ENCODE assay signal across 9 mouse cellular contexts in genomic region chr1:106583245-106584241, GRCm38 (mm10).
A peak's percentile ranks its signal among the peaks of the same experiment; 100 is the strongest.
DNase-seq lines count a peak whose midpoint lies in the region; ATAC-seq and TF ChIP-seq lines count a peak whose summit lies in the region.
"Had no signal": no experiment of that assay in that cellular context is flagged by ENCODE, and none has a peak within 500 bp of the region (broad histone marks: within the 10 kb centered on the region; RNA-seq: fewer than 3 reads in every experiment).

No protein-coding gene starts in this region.

- no peak overlapping the region for H3K9ac ChIP-seq in heart, embryonic 11.5 days (ENCODE audit: low read depth, low read length)
- no peak overlapping the region for H3K9ac ChIP-seq in kidney, embryonic 14.5 days (ENCODE audit: low read depth, low read length)
- H3K9ac ChIP-seq in midbrain, embryonic 13.5 days (replicated peaks): no peak overlapping the region

- no peaks in the 10 kb centered on the region for H3K36me3 ChIP-seq in heart, embryonic 11.5 days (ENCODE audit: control insufficient read depth, insufficient read depth, low read length)
- H3K36me3 ChIP-seq in kidney, embryonic 14.5 days (ENCODE audit: control insufficient read depth, insufficient read depth, low read length): no peaks in the 10 kb centered on the region
- no peaks in the 10 kb centered on the region for H3K36me3 ChIP-seq in midbrain, embryonic 13.5 days

- H3K4me2 ChIP-seq in heart, embryonic 11.5 days: no peak overlapping the region
- no peak overlapping the region for H3K4me2 ChIP-seq in kidney, embryonic 14.5 days (replicated peaks; ENCODE audit: low read depth, low read length)
- no peak overlapping the region for H3K4me2 ChIP-seq in midbrain, embryonic 13.5 days (replicated peaks)

- no peaks in the 10 kb centered on the region for H3K4me1 ChIP-seq in heart, embryonic 11.5 days (ENCODE audit: control insufficient read depth, insufficient read depth, low read length)
- H3K4me1 ChIP-seq in kidney, embryonic 14.5 days (ENCODE audit: control insufficient read depth, insufficient read depth, low read length): peaks cover 20% of the 10 kb centered on the region
- H3K4me1 ChIP-seq in midbrain, embryonic 13.5 days (replicated peaks): peaks cover 20% of the 10 kb centered on the region

- H3K27ac ChIP-seq in heart, embryonic 11.5 days (ENCODE audit: low read depth, low read length): no peak overlapping the region
- peak overlapping the region; percentile 67 for H3K27ac ChIP-seq in gastrocnemius, adult 2 months
- peak overlapping the region; percentile 81 for H3K27ac ChIP-seq in kidney, embryonic 14.5 days (ENCODE audit: low read depth, low read length)
- H3K27ac ChIP-seq in midbrain, embryonic 13.5 days: peak overlapping the region; percentile 61

- no peak for TF ChIP-seq CTCF in gastrocnemius, adult 2 months (IDR thresholded peaks at IDR 0.05)

- H3K9me3 ChIP-seq in heart, embryonic 11.5 days (replicated peaks; ENCODE audit: control insufficient read depth, low read length): no peaks in the 10 kb centered on the region
- H3K9me3 ChIP-seq in kidney, embryonic 14.5 days (ENCODE audit: control insufficient read depth, low read length): no peaks in the 10 kb centered on the region
- H3K9me3 ChIP-seq in midbrain, embryonic 13.5 days: no peaks in the 10 kb centered on the region

- no peak for ATAC-seq in heart, embryonic 11.5 days (replicated peaks; ENCODE audit: insufficient number of reproducible peaks, low FRiP score, low TSS enrichment)
- ATAC-seq in kidney, embryonic 14.5 days (ENCODE audit: low FRiP score, low TSS enrichment): peak; percentile 48
- ATAC-seq in midbrain, embryonic 13.5 days: peak; percentile 73

- peak; percentile 80 to 85 for DNase-seq in heart, adult 18-20 months
- DNase-seq in gastrocnemius, adult 2 months: peak; percentile 84
- no peak for DNase-seq in right cerebral cortex, postnatal 25 days
- DNase-seq in layer of hippocampus, postnatal 14 days (ENCODE audit: low spot score in 2 of 2): no peak
- no peak for DNase-seq in right cerebral cortex, adult 18-20 months

- H3K27me3 ChIP-seq in heart, embryonic 11.5 days (ENCODE audit: control insufficient read depth, insufficient read depth, low read length): no peaks in the 10 kb centered on the region
- no peaks in the 10 kb centered on the region for H3K27me3 ChIP-seq in kidney, embryonic 14.5 days (ENCODE audit: control insufficient read depth, insufficient read depth, low read length)
- H3K27me3 ChIP-seq in midbrain, embryonic 13.5 days: no peaks in the 10 kb centered on the region

- intact Hi-C loops in gastrocnemius, adult 2 months (cut with DNase I): no loop called here

- 70% methylated on average over 14 of the region's 14 CpGs for WGBS in heart, embryonic 11.5 days (ENCODE audit: insufficient replicate concordance)
- 43% methylated on average over 14 of the region's 14 CpGs for WGBS in kidney, embryonic 14.5 days
- WGBS in midbrain, embryonic 13.5 days: 31% methylated on average over 14 of the region's 14 CpGs

- H3K4me3 ChIP-seq in heart, embryonic 11.5 days (ENCODE audit: low read depth, low read length): no peak overlapping the region
- peak overlapping the region; percentile 22 for H3K4me3 ChIP-seq in gastrocnemius, adult 2 months
- H3K4me3 ChIP-seq in kidney, embryonic 14.5 days (ENCODE audit: low read length): no peak overlapping the region
- H3K4me3 ChIP-seq in midbrain, embryonic 13.5 days (replicated peaks): no peak overlapping the region
- H3K4me3 ChIP-seq: erythroblast, embryonic 14.5 days had no signal

Comparison
In these comparisons a context has a peak if more than half of its experiments do, and no peak if none do; other contexts are left out.
1. DNase-seq: peak in heart, adult 18-20 months (2 of 2) and gastrocnemius, adult 2 months (single experiment); none in right cerebral cortex, postnatal 25 days (single experiment), layer of hippocampus, postnatal 14 days (0 of 2) and right cerebral cortex, adult 18-20 months (single experiment).